Mouse (Mus musculus): ENCODE data around the gene Ngef. TPM values are rescaled to one million over a fixed set of nuclear protein-coding genes. Genes with fewer than 3 reads are reported as not detected.

Ngef gene
- total and polyA plus RNA-seq, 3 experiments, result not detected

- DNase-seq (ENCODE audit: low read depth, low spot score), result peak; percentile 13
- no peak overlapping the region for H3K27ac ChIP-seq (ENCODE audit: control insufficient read depth, low read depth, low read length)
- no peaks in the 10 kb centered on the region for H3K36me3 ChIP-seq (ENCODE audit: control insufficient read depth in 1 of 2, insufficient read depth in 2 of 2, low read length in 2 of 2)
- H3K4me3 ChIP-seq (ENCODE audit: control insufficient read depth in 1 of 2, insufficient read depth in 1 of 2, low read depth in 2 of 2, low read length in 2 of 2), result no peak overlapping the region
- TF ChIP-seq KAT2A (conservative IDR thresholded peaks at IDR 0.05; ENCODE audit: low read depth, low read length), result no peak
- no peak for TF ChIP-seq NRF1 (IDR thresholded peaks at IDR 0.05; ENCODE audit: insufficient read depth, low read depth, low read length, poor library complexity, severe bottlenecking)
- TF ChIP-seq POLR2AphosphoS2 (IDR thresholded peaks at IDR 0.05; ENCODE audit: low read length), result no peak
- TF ChIP-seq ETS1 (IDR thresholded peaks at IDR 0.05; ENCODE audit: low read depth, low read length), result no peak
- TF ChIP-seq E2F4 (IDR thresholded peaks at IDR 0.05; ENCODE audit: borderline replicate concordance, low read depth, low read length), result no peak
- no peak overlapping the region for H3K9ac ChIP-seq (ENCODE audit: control insufficient read depth, low read depth, low read length, poor library complexity, severe bottlenecking)
- H3K27me3 ChIP-seq (ENCODE audit: control insufficient read depth in 1 of 2, insufficient read depth in 2 of 2, low read length in 2 of 2), result peaks cover 0 to 6% of the 10 kb centered on the region in 2 experiments; a peak in 2 of 4 replicates
- H3K4me1 ChIP-seq (ENCODE audit: control insufficient read depth in 1 of 2, insufficient read depth in 2 of 2, low read length in 2 of 2), result no peaks in the 10 kb centered on the region
- no peaks in the 10 kb centered on the region for H3K79me2 ChIP-seq (ENCODE audit: control insufficient read depth, insufficient read depth, low read length, poor library complexity)
- no peaks in the 10 kb centered on the region for H3K9me3 ChIP-seq (replicated peaks; ENCODE audit: insufficient read depth, low read length)
These were observed 409 bp downstream of the Ngef start for GRCm38 (mm10) chr1:87573261-87573660.

- DNase-seq (ENCODE audit: low read depth, low spot score), result peak; percentile 76
- Histone ChIP-seq H3K36me3 (ENCODE audit: control insufficient read depth in 1 of 2, insufficient read depth in 2 of 2, low read length in 2 of 2) (no peaks in the 10 kb centered on the region), H3K9me3 (replicated peaks; ENCODE audit: insufficient read depth, low read length) (no peaks in the 10 kb centered on the region), H3K79me2 (ENCODE audit: control insufficient read depth, insufficient read depth, low read length, poor library complexity) (no peaks in the 10 kb centered on the region), H3K9ac (ENCODE audit: control insufficient read depth, low read depth, low read length, poor library complexity, severe bottlenecking) (no peak overlapping the region), H3K27me3 (ENCODE audit: control insufficient read depth in 1 of 2, insufficient read depth in 2 of 2, low read length in 2 of 2) (peaks cover 7 to 22% of the 10 kb centered on the region in 2 experiments), H3K27ac (ENCODE audit: control insufficient read depth, low read depth, low read length) (no peak overlapping the region), H3K4me1 (ENCODE audit: control insufficient read depth in 1 of 2, insufficient read depth in 2 of 2, low read length in 2 of 2) (no peaks in the 10 kb centered on the region), H3K4me3 (ENCODE audit: control insufficient read depth in 1 of 2, insufficient read depth in 1 of 2, low read depth in 2 of 2, low read length in 2 of 2) (no peak overlapping the region)
- TF ChIP-seq SIN3A (IDR thresholded peaks at IDR 0.05; ENCODE audit: low read length) (no peak), TAL1 (IDR thresholded peaks at IDR 0.05; ENCODE audit: low read length) (no peak), TBP (IDR thresholded peaks at IDR 0.05; ENCODE audit: low read depth, low read length) (no peak), EP300 (IDR thresholded peaks at IDR 0.05; ENCODE audit: low read depth in 1 of 2, low read length in 2 of 2) (no peak), MEF2A (IDR thresholded peaks at IDR 0.05; ENCODE audit: extremely low read depth, insufficient replicate concordance, low read depth, low read length, poor library complexity, severe bottlenecking) (no peak), ZC3H11A (IDR thresholded peaks at IDR 0.05; ENCODE audit: low read depth, low read length) (peak; percentile 17; the same call in 1 of the 2 replicates), ELF1 (IDR thresholded peaks at IDR 0.05; ENCODE audit: low read depth, low read length) (no peak), POLR2AphosphoS5 (IDR thresholded peaks at IDR 0.05; ENCODE audit: borderline replicate concordance, low read depth, low read length) (no peak), NELFE (IDR thresholded peaks at IDR 0.05; ENCODE audit: low read depth, low read length) (no peak), USF2 (IDR thresholded peaks at IDR 0.05; ENCODE audit: borderline replicate concordance in 1 of 2, insufficient read depth in 1 of 2, low read depth in 1 of 2, low read length in 2 of 2) (no peak), HCFC1 (IDR thresholded peaks at IDR 0.05; ENCODE audit: low read depth, low read length) (no peak), MYC (IDR thresholded peaks at IDR 0.05; ENCODE audit: low read depth, low read length) (no peak), ZMIZ1 (IDR thresholded peaks at IDR 0.05; ENCODE audit: low read depth, low read length) (no peak), KAT2A (conservative IDR thresholded peaks at IDR 0.05; ENCODE audit: low read depth, low read length) (no peak), POLR2A (IDR thresholded peaks at IDR 0.05; ENCODE audit: control insufficient read depth in 1 of 2, insufficient read depth in 1 of 2, low read depth in 1 of 2, low read length in 2 of 2, poor library complexity in 1 of 2) (no peak), E2F4 (IDR thresholded peaks at IDR 0.05; ENCODE audit: borderline replicate concordance, low read depth, low read length) (no peak), SMC3 (IDR thresholded peaks at IDR 0.05; ENCODE audit: low read depth, low read length) (peak; percentile 51), TCF12 (IDR thresholded peaks at IDR 0.05; ENCODE audit: low read depth, low read length) (no peak), POLR2AphosphoS2 (IDR thresholded peaks at IDR 0.05; ENCODE audit: low read length) (no peak), CTCF (IDR thresholded peaks at IDR 0.05 in 2 of 3, conservative IDR thresholded peaks at IDR 0.05 in 1 of 3; ENCODE audit: control insufficient read depth in 1 of 3, insufficient read depth in 1 of 3, low read depth in 2 of 3, low read length in 3 of 3, poor library complexity in 1 of 3, severe bottlenecking in 1 of 3) (peak; percentile 72 to 86 (median 81)), ETS1 (IDR thresholded peaks at IDR 0.05; ENCODE audit: low read depth, low read length) (no peak), RAD21 (IDR thresholded peaks at IDR 0.05; ENCODE audit: low read depth, low read length) (peak; percentile 54), MAX (IDR thresholded peaks at IDR 0.05; ENCODE audit: low read length) (no peak)
These were observed 5.3 kb downstream of the Ngef start for GRCm38 (mm10) chr1:87568398-87568797.

Data from MEL (cell line).